Mouse (Mus musculus) 3T3-L1 (cell line): Measurements from ENCODE around the gene Dynlt1f.
"Not testable (repeated sequence)": the region's sequence is repeated elsewhere in the genome, so short reads cannot be mapped to it uniquely, and the experiment has no call there.

Experiments
- DNase-seq: peaks from one replicate; pipeline ENCODE4 v3.0.0-alpha.2; 2015; ENCODE audit warnings: low read depth, low spot score

The Dynlt1f gene

GRCm38 (mm10) chr17:6661093-6661816, 5.6 kb upstream of the Dynlt1f start:
- DNase-seq = not testable (repeated sequence)

GRCm38 (mm10) chr17:6660589-6660988, 4.9 kb upstream of the Dynlt1f start:
- DNase-seq = not testable (repeated sequence)

- not testable (repeated sequence) for DNase-seq
Measured at GRCm38 (mm10) chr17:6658801-6659200, 3.1 kb upstream of the Dynlt1f start, which contains the start of gene Sytl3. TSS of gene Sytl3 (plus strand) at chr17:6659093.

- not testable (repeated sequence) for DNase-seq
Measured at GRCm38 (mm10) chr17:6656471-6656870, 771 bp upstream of the Dynlt1f start.

- DNase-seq = peak; percentile 80
Measured at GRCm38 (mm10) chr17:6655087-6655511, 601 bp downstream of the Dynlt1f start.

GRCm38 (mm10) chr17:6653341-6653946, 2.3 kb downstream of the Dynlt1f start:
- not testable (repeated sequence) for DNase-seq

GRCm38 (mm10) chr17:6650904-6651565, 4.7 kb downstream of the Dynlt1f start:
- peak; percentile 29 for DNase-seq

GRCm38 (mm10) chr17:6647452-6647851, 8.2 kb downstream of the Dynlt1f start:
- not testable (repeated sequence) for DNase-seq

- not testable (repeated sequence) for DNase-seq
Measured at GRCm38 (mm10) chr17:6646841-6647240, 8.9 kb downstream of the Dynlt1f start.

GRCm38 (mm10) chr17:6645668-6646067, 10.0 kb downstream of the Dynlt1f start:
- DNase-seq = not testable (repeated sequence)

- DNase-seq = not testable (repeated sequence)
Measured at GRCm38 (mm10) chr17:6644673-6645072, 11.0 kb downstream of the Dynlt1f start.

GRCm38 (mm10) chr17:6644210-6644609, 11.5 kb downstream of the Dynlt1f start:
- not testable (repeated sequence) for DNase-seq

GRCm38 (mm10) chr17:6640771-6641429, 14.8 kb downstream of the Dynlt1f start:
- not testable (repeated sequence) for DNase-seq

- not testable (repeated sequence) for DNase-seq
Measured at GRCm38 (mm10) chr17:6640044-6640637, 15.6 kb downstream of the Dynlt1f start.

GRCm38 (mm10) chr17:6639486-6639885, 16.2 kb downstream of the Dynlt1f start:
- DNase-seq = not testable (repeated sequence)

GRCm38 (mm10) chr17:6638444-6638843, 17.3 kb downstream of the Dynlt1f start:
- not testable (repeated sequence) for DNase-seq

- DNase-seq = not testable (repeated sequence)
Measured at GRCm38 (mm10) chr17:6637434-6637833, 18.3 kb downstream of the Dynlt1f start.

- no peak for DNase-seq
Measured at GRCm38 (mm10) chr17:6636861-6637260, 18.8 kb downstream of the Dynlt1f start.

- DNase-seq = not testable (repeated sequence)
Measured at GRCm38 (mm10) chr17:6635781-6636180, 19.9 kb downstream of the Dynlt1f start.

- DNase-seq = not testable (repeated sequence)
Measured at GRCm38 (mm10) chr17:6632850-6633249, 22.9 kb downstream of the Dynlt1f start.

- DNase-seq = not testable (repeated sequence)
Measured at GRCm38 (mm10) chr17:6630398-6630797, 25.3 kb downstream of the Dynlt1f start.
